Mouse (Mus musculus): ENCODE data around the gene Ric1. TPM values are rescaled to one million over a fixed set of nuclear protein-coding genes. Genes with fewer than 3 reads are reported as not detected.

The Ric1 gene
- total and polyA plus RNA-seq, 3 experiments, result 41.0 to 77.2 (median 54.2) TPM

DNA sequence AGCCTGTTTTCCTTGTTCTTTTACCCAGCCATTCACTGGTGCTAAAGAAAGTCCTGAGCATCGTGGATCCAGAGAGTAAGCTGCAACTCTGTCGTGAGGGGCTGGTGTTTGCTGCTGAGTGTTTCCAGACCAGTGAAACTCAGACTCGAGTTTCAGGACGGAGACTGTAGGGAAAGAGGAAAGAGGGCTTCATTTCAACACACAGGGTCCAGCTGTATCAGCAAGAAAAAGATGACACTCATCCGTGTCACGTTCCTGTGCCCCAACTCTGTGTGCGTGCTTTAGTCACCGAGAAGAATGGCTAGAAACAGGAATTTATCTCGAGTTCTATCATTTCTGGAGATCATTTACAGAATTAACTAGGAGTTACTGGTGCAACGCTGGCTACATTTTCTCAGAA, 33.7 kb upstream of the Ric1 start:
- Histone ChIP-seq H3K27me3 (ENCODE audit: control insufficient read depth in 1 of 2, insufficient read depth in 2 of 2, low read length in 2 of 2) (no peaks in the 10 kb centered on the region), H3K9ac (ENCODE audit: control insufficient read depth, low read depth, low read length, poor library complexity, severe bottlenecking) (peak overlapping the region; percentile 2; the same call in 1 of the 2 replicates), H3K79me2 (ENCODE audit: control insufficient read depth, insufficient read depth, low read length, poor library complexity) (no peaks in the 10 kb centered on the region), H3K4me3 (ENCODE audit: control insufficient read depth in 1 of 2, insufficient read depth in 1 of 2, low read depth in 2 of 2, low read length in 2 of 2) (no peak overlapping the region), H3K27ac (ENCODE audit: control insufficient read depth, low read depth, low read length) (no peak overlapping the region), H3K4me1 (ENCODE audit: control insufficient read depth in 1 of 2, insufficient read depth in 2 of 2, low read length in 2 of 2) (peaks cover 3 to 27% of the 10 kb centered on the region in 2 experiments; a peak in 3 of 4 replicates), H3K9me3 (replicated peaks; ENCODE audit: insufficient read depth, low read length) (no peaks in the 10 kb centered on the region), H3K36me3 (ENCODE audit: control insufficient read depth in 1 of 2, insufficient read depth in 2 of 2, low read length in 2 of 2) (peaks cover 0 to 17% of the 10 kb centered on the region in 2 experiments; a peak in 2 of 4 replicates)
- no peak for DNase-seq (ENCODE audit: low read depth, low spot score)
- TF ChIP-seq TCF12 (IDR thresholded peaks at IDR 0.05; ENCODE audit: low read depth, low read length) (no peak), GABPA (IDR thresholded peaks at IDR 0.05; ENCODE audit: low read depth, low read length) (no peak), USF1 (IDR thresholded peaks at IDR 0.05; ENCODE audit: low read depth, low read length) (no peak), TBP (IDR thresholded peaks at IDR 0.05; ENCODE audit: low read depth, low read length) (no peak), ELF1 (IDR thresholded peaks at IDR 0.05; ENCODE audit: low read depth, low read length) (no peak), BHLHE40 (IDR thresholded peaks at IDR 0.05; ENCODE audit: borderline replicate concordance, low read depth, low read length) (no peak), KAT2A (conservative IDR thresholded peaks at IDR 0.05; ENCODE audit: low read depth, low read length) (no peak), JUND (IDR thresholded peaks at IDR 0.05; ENCODE audit: low read depth, low read length) (no peak), UBTF (IDR thresholded peaks at IDR 0.05; ENCODE audit: borderline replicate concordance, insufficient read depth, low read depth, low read length) (no peak), CTCF (IDR thresholded peaks at IDR 0.05 in 2 of 3, conservative IDR thresholded peaks at IDR 0.05 in 1 of 3; ENCODE audit: control insufficient read depth in 1 of 3, insufficient read depth in 1 of 3, low read depth in 2 of 3, low read length in 3 of 3, poor library complexity in 1 of 3, severe bottlenecking in 1 of 3) (no peak), CHD1 (IDR thresholded peaks at IDR 0.05; ENCODE audit: low read depth, low read length) (no peak), E2F4 (IDR thresholded peaks at IDR 0.05; ENCODE audit: borderline replicate concordance, low read depth, low read length) (no peak), TAL1 (IDR thresholded peaks at IDR 0.05; ENCODE audit: low read length) (no peak), MYB (IDR thresholded peaks at IDR 0.05; ENCODE audit: low read depth, low read length) (no peak), GATA1 (IDR thresholded peaks at IDR 0.05; ENCODE audit: low read depth, low read length) (no peak), MXI1 (IDR thresholded peaks at IDR 0.05; ENCODE audit: low read depth, low read length) (no peak), ZMIZ1 (IDR thresholded peaks at IDR 0.05; ENCODE audit: low read depth, low read length) (no peak), RCOR1 (IDR thresholded peaks at IDR 0.05; ENCODE audit: low read depth, low read length) (no peak)

DNA sequence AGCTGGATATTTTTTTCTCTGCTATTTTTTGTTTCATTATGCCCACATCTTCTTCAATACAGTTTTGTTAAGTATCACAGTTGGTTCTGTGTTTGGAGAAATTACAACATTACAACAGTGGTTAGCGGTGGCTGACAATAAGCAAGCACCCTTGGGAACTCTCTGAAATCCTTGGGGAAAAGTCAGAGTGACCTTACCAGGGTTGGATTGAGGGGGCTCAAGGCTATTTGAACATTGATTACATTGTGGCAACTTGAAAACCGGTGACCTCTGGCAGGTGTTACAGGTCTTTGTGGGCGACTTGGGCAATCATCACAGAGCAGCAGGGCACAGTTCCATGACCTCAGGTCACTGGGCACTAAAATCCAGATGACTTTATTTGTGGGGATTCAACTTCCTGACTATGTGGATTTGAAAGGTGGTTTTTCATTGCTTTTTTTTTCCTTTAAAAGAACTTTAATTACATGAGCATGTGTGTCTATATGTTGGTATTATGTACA, 32.2 kb upstream of the Ric1 start:
- Histone ChIP-seq H3K4me1 (ENCODE audit: control insufficient read depth in 1 of 2, insufficient read depth in 2 of 2, low read length in 2 of 2) (peaks cover 3 to 24% of the 10 kb centered on the region in 2 experiments; a peak in 3 of 4 replicates), H3K36me3 (ENCODE audit: control insufficient read depth in 1 of 2, insufficient read depth in 2 of 2, low read length in 2 of 2) (peaks cover 0 to 17% of the 10 kb centered on the region in 2 experiments; a peak in 2 of 4 replicates), H3K4me3 (ENCODE audit: control insufficient read depth in 1 of 2, insufficient read depth in 1 of 2, low read depth in 2 of 2, low read length in 2 of 2) (no peak overlapping the region), H3K27ac (ENCODE audit: control insufficient read depth, low read depth, low read length) (no peak overlapping the region), H3K79me2 (ENCODE audit: control insufficient read depth, insufficient read depth, low read length, poor library complexity) (no peaks in the 10 kb centered on the region), H3K9me3 (replicated peaks; ENCODE audit: insufficient read depth, low read length) (no peaks in the 10 kb centered on the region), H3K9ac (ENCODE audit: control insufficient read depth, low read depth, low read length, poor library complexity, severe bottlenecking) (no peak overlapping the region), H3K27me3 (ENCODE audit: control insufficient read depth in 1 of 2, insufficient read depth in 2 of 2, low read length in 2 of 2) (no peaks in the 10 kb centered on the region)
- DNase-seq (ENCODE audit: low read depth, low spot score), result no peak
- no peak for TF ChIP-seq MYC (IDR thresholded peaks at IDR 0.05; ENCODE audit: low read depth, low read length)
- no peak for TF ChIP-seq E2F4 (IDR thresholded peaks at IDR 0.05; ENCODE audit: borderline replicate concordance, low read depth, low read length)
- no peak for TF ChIP-seq TAL1 (IDR thresholded peaks at IDR 0.05; ENCODE audit: low read length)
- no peak for TF ChIP-seq CHD2 (IDR thresholded peaks at IDR 0.05; ENCODE audit: low read length)
- no peak for TF ChIP-seq ZNF384 (IDR thresholded peaks at IDR 0.05; ENCODE audit: low read depth, low read length)
- no peak for TF ChIP-seq MXI1 (IDR thresholded peaks at IDR 0.05; ENCODE audit: low read depth, low read length)
- no peak for TF ChIP-seq GABPA (IDR thresholded peaks at IDR 0.05; ENCODE audit: low read depth, low read length)
- TF ChIP-seq MYB (IDR thresholded peaks at IDR 0.05; ENCODE audit: low read depth, low read length), result no peak
- TF ChIP-seq RCOR1 (IDR thresholded peaks at IDR 0.05; ENCODE audit: low read depth, low read length), result no peak
- TF ChIP-seq KAT2A (conservative IDR thresholded peaks at IDR 0.05; ENCODE audit: low read depth, low read length), result no peak
- TF ChIP-seq TBP (IDR thresholded peaks at IDR 0.05; ENCODE audit: low read depth, low read length), result no peak
- TF ChIP-seq RAD21 (IDR thresholded peaks at IDR 0.05; ENCODE audit: low read depth, low read length), result no peak
- TF ChIP-seq USF1 (IDR thresholded peaks at IDR 0.05; ENCODE audit: low read depth, low read length), result no peak
- TF ChIP-seq UBTF (IDR thresholded peaks at IDR 0.05; ENCODE audit: borderline replicate concordance, insufficient read depth, low read depth, low read length), result no peak
- no peak for TF ChIP-seq SMC3 (IDR thresholded peaks at IDR 0.05; ENCODE audit: low read depth, low read length)
- no peak for TF ChIP-seq ELF1 (IDR thresholded peaks at IDR 0.05; ENCODE audit: low read depth, low read length)
- TF ChIP-seq POLR2A (IDR thresholded peaks at IDR 0.05; ENCODE audit: control insufficient read depth in 1 of 2, insufficient read depth in 1 of 2, low read depth in 1 of 2, low read length in 2 of 2, poor library complexity in 1 of 2), result no peak

All from MEL (cell line).